Comparison of ENCODE assay signal across 17 mouse cellular contexts in the genomic region with DNA sequence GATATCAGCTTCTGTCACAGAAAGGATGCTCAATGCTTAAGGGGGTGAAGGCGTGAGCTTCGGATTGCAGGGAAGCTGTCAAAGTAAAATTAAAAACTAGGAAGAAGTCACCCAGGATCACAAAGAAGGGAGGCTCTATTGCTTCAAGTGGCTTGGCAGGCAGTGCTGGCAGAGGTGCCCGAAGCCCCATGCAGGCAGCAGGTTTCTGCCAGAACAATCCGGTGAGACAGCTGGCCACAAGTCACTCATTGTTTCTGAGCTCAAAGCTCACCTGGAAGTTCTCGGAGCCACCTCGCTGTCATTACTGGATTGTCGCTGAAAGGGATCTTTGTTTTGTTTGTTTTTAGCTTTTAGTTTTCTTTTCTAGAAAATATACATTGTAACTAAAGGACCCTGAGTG. TPM values are rescaled to one million over a fixed set of nuclear protein-coding genes. Genes with fewer than 3 reads are reported as not detected.
DNase-seq lines count a peak whose midpoint lies in the region; ATAC-seq and TF ChIP-seq lines count a peak whose summit lies in the region.
"Had no signal": no experiment of that assay in that cellular context is flagged by ENCODE, and none has a peak within 500 bp of the region (broad histone marks: within the 10 kb centered on the region; RNA-seq: fewer than 3 reads in every experiment).

No protein-coding gene starts in this region.

- no peak overlapping the region for H3K27ac ChIP-seq in heart, embryonic 12.5 days (ENCODE audit: poor library complexity, severe bottlenecking)
- H3K27ac ChIP-seq in liver, adult 2 months (replicated peaks; ENCODE audit: insufficient read depth, low read depth, low read length): 0 out of 2 replicates have a peak overlapping the region, but pooled peaks have one; percentile 16
- no peak overlapping the region for H3K27ac ChIP-seq in liver, embryonic 11.5 days (ENCODE audit: low read depth, low read length)
- H3K27ac ChIP-seq: heart, embryonic 15.5 days; macrophage; midbrain, embryonic 13.5 days; neural tube, embryonic 12.5 days had no signal

- WGBS in heart, embryonic 12.5 days: 88% methylated on average over 7 of the region's 7 CpGs
- 42% methylated on average over 7 of the region's 7 CpGs for WGBS in liver, adult 2 months
- 88% methylated on average over 7 of the region's 7 CpGs for WGBS in liver, embryonic 11.5 days

- H3K9me3 ChIP-seq in heart, embryonic 12.5 days (replicated peaks): peaks cover 6% of the 10 kb centered on the region; the same call in 1 of the 2 replicates
- H3K9me3 ChIP-seq in liver, embryonic 11.5 days (ENCODE audit: control insufficient read depth, low read length): no peaks in the 10 kb centered on the region
- H3K9me3 ChIP-seq: heart, embryonic 15.5 days; midbrain, embryonic 13.5 days; neural tube, embryonic 12.5 days had no signal

- peaks cover 9% of the 10 kb centered on the region for H3K4me1 ChIP-seq in heart, embryonic 12.5 days (replicated peaks)
- H3K4me1 ChIP-seq in liver, adult 2 months (ENCODE audit: control insufficient read depth, insufficient read depth, low read length): peaks cover 10% of the 10 kb centered on the region
- H3K4me1 ChIP-seq in liver, embryonic 11.5 days (replicated peaks; ENCODE audit: control insufficient read depth, insufficient read depth, low read length): peaks cover 8% of the 10 kb centered on the region
- H3K4me1 ChIP-seq: midbrain, embryonic 13.5 days; neural tube, embryonic 12.5 days had no signal

- no peaks in the 10 kb centered on the region for H3K36me3 ChIP-seq in heart, embryonic 12.5 days
- no peaks in the 10 kb centered on the region for H3K36me3 ChIP-seq in liver, adult 2 months (ENCODE audit: control insufficient read depth, insufficient read depth, low read length)
- no peaks in the 10 kb centered on the region for H3K36me3 ChIP-seq in liver, embryonic 11.5 days (ENCODE audit: control insufficient read depth, insufficient read depth, low read length)
- H3K36me3 ChIP-seq: heart, embryonic 15.5 days; midbrain, embryonic 13.5 days; neural tube, embryonic 12.5 days had no signal

- DNase-seq in heart, adult 18-20 months: peak; percentile 36 to 41
- DNase-seq in liver, adult 2 months (ENCODE audit: extremely low read depth, low read depth, low spot score): peak; percentile 69
- no peak for DNase-seq in liver, embryonic 11.5 days (ENCODE audit: low spot score)
- DNase-seq in cerebellum, postnatal 36 days: peak; percentile 5 to 12
- DNase-seq in kidney, postnatal 25 days: peak; percentile 35 to 76
- no peak for DNase-seq in layer of hippocampus, postnatal 14 days (ENCODE audit: low spot score in 2 of 2)
- DNase-seq in urinary bladder, postnatal 36 days (ENCODE audit: low spot score in 2 of 2): no peak
- DNase-seq: adrenal gland, adult 2 months; forebrain, postnatal 0 days; layer of hippocampus, postnatal 36 days; thymus, postnatal 36 days had no signal

- TF ChIP-seq CTCF in liver, adult 2 months (IDR thresholded peaks at IDR 0.05; ENCODE audit: low read depth, low read length): no peak

- H3K4me3 ChIP-seq in heart, embryonic 12.5 days: no peak overlapping the region
- H3K4me3 ChIP-seq in liver, adult 2 months (ENCODE audit: insufficient read depth, low read depth, low read length): no peak overlapping the region; the same call in 1 of the 2 replicates
- no peak overlapping the region for H3K4me3 ChIP-seq in liver, embryonic 11.5 days (ENCODE audit: low read depth, low read length)
- H3K4me3 ChIP-seq: erythroblast, embryonic 14.5 days; heart, embryonic 15.5 days; midbrain, embryonic 13.5 days; neural tube, embryonic 12.5 days had no signal

- H3K79me2 ChIP-seq in liver, adult 2 months (ENCODE audit: control insufficient read depth, insufficient read depth, low read length): no peaks in the 10 kb centered on the region

- TF ChIP-seq POLR2A in liver, adult 2 months (IDR thresholded peaks at IDR 0.05; ENCODE audit: extremely low read depth, insufficient read depth, low read length): no peak

- ATAC-seq in heart, embryonic 12.5 days (ENCODE audit: insufficient number of reproducible peaks, low FRiP score): no peak
- ATAC-seq in liver, embryonic 11.5 days (replicated peaks; ENCODE audit: low FRiP score): no peak
- ATAC-seq: forebrain, postnatal 0 days; midbrain, embryonic 13.5 days had no signal

- no peak overlapping the region for H3K9ac ChIP-seq in heart, embryonic 12.5 days
- peak overlapping the region; percentile 45; the same call in 1 of the 2 replicates for H3K9ac ChIP-seq in liver, adult 2 months (ENCODE audit: low read depth, low read length)
- no peak overlapping the region for H3K9ac ChIP-seq in liver, embryonic 11.5 days (ENCODE audit: low read depth, low read length)
- H3K9ac ChIP-seq: forebrain, postnatal 0 days; heart, embryonic 15.5 days; midbrain, embryonic 13.5 days; neural tube, embryonic 12.5 days had no signal

- H3K4me2 ChIP-seq in heart, embryonic 12.5 days: no peak overlapping the region
- no peak overlapping the region for H3K4me2 ChIP-seq in liver, embryonic 11.5 days
- H3K4me2 ChIP-seq: heart, embryonic 15.5 days; midbrain, embryonic 13.5 days; neural tube, embryonic 12.5 days had no signal

- H3K27me3 ChIP-seq in heart, embryonic 12.5 days (replicated peaks): no peaks in the 10 kb centered on the region
- H3K27me3 ChIP-seq in liver, adult 2 months (ENCODE audit: control insufficient read depth, insufficient read depth, low read length): no peaks in the 10 kb centered on the region
- no peaks in the 10 kb centered on the region for H3K27me3 ChIP-seq in liver, embryonic 11.5 days (replicated peaks; ENCODE audit: control insufficient read depth, insufficient read depth, low read length)
- H3K27me3 ChIP-seq: heart, embryonic 15.5 days; midbrain, embryonic 13.5 days; neural tube, embryonic 12.5 days had no signal

RNA-seq across cellular contexts. Expression of a gene that starts 49.6 kb away (rescaled TPM):
- 10 to 100 TPM; 34.0 to 34.4 TPM for total RNA-seq in heart, adult 18-20 months (2021)
- polyA plus RNA-seq in heart, embryonic 12.5 days (2016; fragmentation: Nextera tagmentation; extraction: Ambion mirVana): 15.0 and 17.1 TPM in 2 replicates
- total RNA-seq in liver, adult 2 months (2014; rRNA removed): 9.0 and 11.7 TPM in 2 replicates
- 12.4 and 13.6 TPM in 2 replicates for polyA plus RNA-seq in liver, adult 2 months (2012; rRNA removed)
- polyA plus RNA-seq in liver, embryonic 11.5 days (2014; fragmentation: Nextera tagmentation; extraction: Ambion mirVana): 20.6 and 23.6 TPM in 2 replicates
- total RNA-seq in layer of hippocampus, postnatal 14 days (2021): 10 to 100 TPM; 35.2 to 35.7 TPM

Comparison
In these comparisons a context has a peak if more than half of its experiments do, and no peak if none do; other contexts are left out.
1. DNase-seq: peak in heart, adult 18-20 months (2 of 2), liver, adult 2 months (single experiment), cerebellum, postnatal 36 days (2 of 2) and kidney, postnatal 25 days (2 of 2); none in liver, embryonic 11.5 days (single experiment), layer of hippocampus, postnatal 14 days (0 of 2) and urinary bladder, postnatal 36 days (0 of 2).